Mouse (Mus musculus) embryonic facial prominence, embryonic 13.5 days (tissue): ENCODE measurements around the gene Macrod2. TPM values are rescaled to one million over a fixed set of nuclear protein-coding genes. Genes with fewer than 3 reads are reported as not detected.

Experiments used
- ATAC-seq: fragments of 200-750 bp; cut with Nextera tagmentation; 2 replicates; pipeline ENCODE4 v1.8.0; 2017; ENCODE audit warnings: low read depth; ENCODE audit not compliant: insufficient number of reproducible peaks, insufficient read depth, low FRiP score, low TSS enrichment
- H3K27ac ChIP-seq: fragments of 300-500 bp; sonication (generic); 2 replicates; pipeline ENCODE4 v1.5.1; 2015; ENCODE audit warnings: moderate library complexity, mild to moderate bottlenecking, inconsistent platforms
- H3K27me3 ChIP-seq: fragments of 300-500 bp; sonication (generic); 2 replicates; pipeline ENCODE4 v1.6.1; 2015; ENCODE audit warnings: mild to moderate bottlenecking, inconsistent platforms
- H3K36me3 ChIP-seq: fragments of 300-500 bp; sonication (generic); 2 replicates; pipeline ENCODE4 v1.6.1; 2015; ENCODE audit warnings: mild to moderate bottlenecking, inconsistent platforms
- H3K4me1 ChIP-seq: fragments of 300-500 bp; sonication (generic); 2 replicates; pipeline ENCODE4 v1.6.1; 2015; ENCODE audit warnings: inconsistent platforms
- H3K4me2 ChIP-seq: fragments of 300-500 bp; sonication (generic); 2 replicates; pipeline ENCODE4 v1.6.1; 2015; ENCODE audit warnings: moderate library complexity, mild to moderate bottlenecking, inconsistent platforms
- H3K4me3 ChIP-seq: fragments of 300-500 bp; sonication (generic); 2 replicates; pipeline ENCODE4 v1.5.1; 2015; ENCODE audit warnings: mild to moderate bottlenecking, inconsistent platforms
- H3K9ac ChIP-seq: fragments of 300-500 bp; sonication (generic); 2 replicates; pipeline ENCODE4 v1.6.1; 2015; ENCODE audit warnings: mild to moderate bottlenecking, inconsistent platforms
- H3K9me3 ChIP-seq: fragments of 300-500 bp; sonication (generic); 2 replicates; pipeline ENCODE4 v1.6.1; 2016; ENCODE audit warnings: inconsistent platforms
- WGBS: fragments of 180-500 bp; shearing (Covaris S2); methylation state at CpG from one replicate; pipeline ENCODE4 v1.1.7; 2015; ENCODE audit warnings: mixed read lengths; 5-methylcytosine and 5-hydroxymethylcytosine counted together
- polyA plus RNA-seq: library from polyadenylated mRNA; unstranded; fragments of >200 nt; fragmentation: Nextera tagmentation; extraction: Ambion mirVana; gene quantifications from 2 replicates; pipeline ENCODE4 v1.2.1, GENCODE M21; 2015

Macrod2 gene
- 40.9 and 44.8 TPM in 2 replicates for polyA plus RNA-seq

- H3K27ac ChIP-seq, result no peak within 1 kb of the TSS; the same call in 1 of the 2 replicates
- H3K36me3 ChIP-seq, result no peaks in the 10 kb centered on the region
- no peaks in the 10 kb centered on the region for H3K9me3 ChIP-seq
- peak within 1 kb of the TSS; percentile 79 for H3K4me3 ChIP-seq
- peak within 1 kb of the TSS; percentile 73 for H3K9ac ChIP-seq
- 0% methylated on average over 41 of the region's 47 CpGs for WGBS
- H3K4me1 ChIP-seq, result no peaks in the 10 kb centered on the region
- H3K4me2 ChIP-seq, result peak within 1 kb of the TSS; percentile 98
- peaks cover 4% of the 10 kb centered on the region for H3K27me3 ChIP-seq
- peak; percentile 98 for ATAC-seq
Measured at GRCm38 (mm10) chr2:140395179-140395578, at the start of gene Macrod2. Gene Macrod2, plus strand, starts transcription at chr2:140395309.

DNA sequence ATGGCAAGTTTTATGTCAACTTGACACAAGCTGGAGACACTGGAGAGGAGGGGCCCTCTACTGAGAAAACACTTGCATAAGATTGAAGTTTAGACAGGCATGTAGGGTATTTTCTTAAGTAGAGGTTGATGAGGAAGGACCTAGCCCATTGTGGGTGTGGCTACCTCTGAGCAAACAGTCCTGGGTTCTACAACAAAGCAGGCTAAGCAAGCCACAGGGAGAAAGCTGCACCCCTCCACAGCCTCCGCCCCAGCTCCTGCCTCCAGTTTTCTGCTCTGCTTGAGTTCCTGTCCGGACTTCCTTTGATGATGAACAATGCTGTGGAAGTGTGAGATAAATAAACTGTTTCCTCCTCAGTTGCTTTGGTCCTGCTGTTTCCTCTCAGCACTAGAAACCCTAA lies 35.2 kb upstream of the Macrod2 start:
- 61% methylated on average over 2 of the region's 2 CpGs for WGBS
- H3K36me3 ChIP-seq, result no peaks in the 10 kb centered on the region
- H3K27ac ChIP-seq, result no peak overlapping the region
- H3K9me3 ChIP-seq, result no peaks in the 10 kb centered on the region
- H3K4me1 ChIP-seq, result no peaks in the 10 kb centered on the region
- no peak overlapping the region for H3K4me2 ChIP-seq
- H3K4me3 ChIP-seq, result no peak overlapping the region
- no peaks in the 10 kb centered on the region for H3K27me3 ChIP-seq
- no peak for ATAC-seq
- H3K9ac ChIP-seq, result no peak overlapping the region

GRCm38 (mm10) chr2:140364804-140365203 lies 30.3 kb upstream of the Macrod2 start:
- no peak for ATAC-seq
- WGBS, result 57% methylated on average over 1 of the region's 1 CpGs

DNA sequence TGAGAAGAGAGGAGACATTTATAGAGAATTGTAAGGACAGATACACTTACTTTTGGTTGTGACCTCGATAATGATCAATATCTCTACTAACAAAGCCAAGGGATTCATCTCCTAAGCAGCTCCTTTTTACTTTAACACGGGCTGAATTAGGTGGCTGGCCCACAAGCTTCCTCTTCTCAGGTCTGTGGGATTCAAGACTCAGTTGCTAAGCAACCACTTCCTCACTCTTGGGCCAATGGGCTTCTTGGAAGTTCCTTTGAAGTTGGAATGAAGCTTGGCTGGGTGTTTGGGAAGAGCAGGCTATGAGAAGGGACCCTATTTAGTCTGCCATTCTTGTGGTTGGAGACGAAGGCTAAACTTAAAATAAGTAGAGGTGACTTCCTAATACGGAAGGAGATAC lies 5.6 kb upstream of the Macrod2 start, which contains the start of gene Sel1l2:
Gene Sel1l2 (minus strand): TSS at position 182 of the 400 bp plus-strand sequence.
- no peaks in the 10 kb centered on the region for H3K36me3 ChIP-seq
- H3K9me3 ChIP-seq, result no peaks in the 10 kb centered on the region
- H3K9ac ChIP-seq, result no peak within 1 kb of the TSS
- H3K27ac ChIP-seq, result no peak within 1 kb of the TSS
- no peaks in the 10 kb centered on the region for H3K4me1 ChIP-seq
- no peak within 1 kb of the TSS for H3K4me2 ChIP-seq
- WGBS, result 41% methylated on average over 4 of the region's 4 CpGs
- 0 out of 2 replicates have a peak, but pooled peaks have one; percentile 32 for ATAC-seq
- no peak within 1 kb of the TSS for H3K4me3 ChIP-seq
- H3K27me3 ChIP-seq, result no peaks in the 10 kb centered on the region

More at GRCm38 (mm10) chr2:140364804-140365203, 30.3 kb upstream of the Macrod2 start:
- H3K27me3 ChIP-seq, result no peaks in the 10 kb centered on the region
- no peak overlapping the region for H3K9ac ChIP-seq
- no peak overlapping the region for H3K27ac ChIP-seq
- no peaks in the 10 kb centered on the region for H3K9me3 ChIP-seq
- no peaks in the 10 kb centered on the region for H3K36me3 ChIP-seq
- H3K4me2 ChIP-seq, result no peak overlapping the region
- no peaks in the 10 kb centered on the region for H3K4me1 ChIP-seq
- H3K4me3 ChIP-seq, result no peak overlapping the region

DNA sequence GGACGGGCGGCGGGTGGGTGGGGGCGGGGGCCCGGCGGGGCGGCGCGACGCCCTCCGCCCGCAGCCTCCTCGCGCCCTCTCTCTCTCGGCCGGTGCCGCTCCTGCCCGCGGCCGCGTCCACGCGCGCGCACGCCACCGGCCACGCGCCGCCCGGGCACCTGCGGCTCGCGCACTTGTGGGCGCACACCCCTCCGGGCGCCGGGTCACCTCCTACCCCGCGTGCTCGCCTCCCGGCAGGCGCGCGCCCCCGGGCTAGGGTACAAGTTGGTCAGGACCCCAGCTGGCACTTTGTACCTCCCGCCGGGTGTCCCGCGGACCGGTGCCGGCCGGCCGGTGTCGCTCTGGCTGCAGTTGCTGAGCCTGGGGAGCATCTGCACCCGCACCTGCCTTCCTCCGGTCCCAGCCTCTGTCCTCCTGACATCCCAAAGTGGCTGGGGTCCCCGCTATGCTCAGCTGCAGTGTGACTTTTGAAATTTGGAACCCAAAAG lies 679 bp downstream of the Macrod2 start:
- peak; percentile 64 for ATAC-seq
- H3K27me3 ChIP-seq, result peaks cover 4% of the 10 kb centered on the region
- peak overlapping the region; percentile 98 for H3K4me2 ChIP-seq
- H3K9me3 ChIP-seq, result no peaks in the 10 kb centered on the region
- no peaks in the 10 kb centered on the region for H3K4me1 ChIP-seq
- H3K9ac ChIP-seq, result peak overlapping the region; percentile 73
- WGBS, result under 1% methylated on average over 48 of the region's 58 CpGs
- peak overlapping the region; percentile 79 for H3K4me3 ChIP-seq
- H3K36me3 ChIP-seq, result no peaks in the 10 kb centered on the region
- H3K27ac ChIP-seq, result no peak overlapping the region

GRCm38 (mm10) chr2:140425844-140426243 lies 30.7 kb downstream of the Macrod2 start:
- no peak for ATAC-seq

GRCm38 (mm10) chr2:140427283-140427682 lies 32.2 kb downstream of the Macrod2 start:
- Histone ChIP-seq H3K27ac (no peak overlapping the region), H3K9ac (no peak overlapping the region), H3K4me3 (no peak overlapping the region), H3K4me2 (no peak overlapping the region), H3K36me3 (no peaks in the 10 kb centered on the region), H3K4me1 (no peaks in the 10 kb centered on the region), H3K27me3 (no peaks in the 10 kb centered on the region), H3K9me3 (no peaks in the 10 kb centered on the region)
- WGBS, result 17% methylated on average over 4 of the region's 4 CpGs
- no peak for ATAC-seq

More at GRCm38 (mm10) chr2:140425844-140426243, 30.7 kb downstream of the Macrod2 start:
- Histone ChIP-seq H3K4me3 (no peak overlapping the region), H3K4me2 (no peak overlapping the region), H3K36me3 (no peaks in the 10 kb centered on the region), H3K9me3 (no peaks in the 10 kb centered on the region), H3K27me3 (no peaks in the 10 kb centered on the region), H3K9ac (no peak overlapping the region), H3K27ac (no peak overlapping the region), H3K4me1 (no peaks in the 10 kb centered on the region)

- Histone ChIP-seq H3K27ac (no peak overlapping the region), H3K4me2 (no peak overlapping the region), H3K4me3 (no peak overlapping the region), H3K36me3 (no peaks in the 10 kb centered on the region), H3K9ac (no peak overlapping the region), H3K27me3 (no peaks in the 10 kb centered on the region), H3K9me3 (no peaks in the 10 kb centered on the region), H3K4me1 (no peaks in the 10 kb centered on the region)
- WGBS, result 56% methylated on average over 4 of the region's 4 CpGs
- no peak for ATAC-seq
Measured at GRCm38 (mm10) chr2:140439081-140439480, 44.0 kb downstream of the Macrod2 start.

GRCm38 (mm10) chr2:140448636-140449035 lies 53.5 kb downstream of the Macrod2 start:
- H3K9ac ChIP-seq, result no peak overlapping the region
- no peak for ATAC-seq
- no peaks in the 10 kb centered on the region for H3K9me3 ChIP-seq
- H3K27me3 ChIP-seq, result no peaks in the 10 kb centered on the region
- H3K27ac ChIP-seq, result no peak overlapping the region
- H3K36me3 ChIP-seq, result no peaks in the 10 kb centered on the region
- no peak overlapping the region for H3K4me2 ChIP-seq
- no peak overlapping the region for H3K4me3 ChIP-seq
- WGBS, result 76% methylated on average over 2 of the region's 2 CpGs
- H3K4me1 ChIP-seq, result no peaks in the 10 kb centered on the region

GRCm38 (mm10) chr2:140475770-140476169 lies 80.7 kb downstream of the Macrod2 start:
- no peak for ATAC-seq
- Histone ChIP-seq H3K4me1 (no peaks in the 10 kb centered on the region), H3K27me3 (no peaks in the 10 kb centered on the region), H3K4me3 (no peak overlapping the region), H3K27ac (no peak overlapping the region), H3K9ac (no peak overlapping the region), H3K4me2 (no peak overlapping the region), H3K36me3 (no peaks in the 10 kb centered on the region), H3K9me3 (no peaks in the 10 kb centered on the region)
- WGBS, result 90% methylated on average over 2 of the region's 2 CpGs

DNA sequence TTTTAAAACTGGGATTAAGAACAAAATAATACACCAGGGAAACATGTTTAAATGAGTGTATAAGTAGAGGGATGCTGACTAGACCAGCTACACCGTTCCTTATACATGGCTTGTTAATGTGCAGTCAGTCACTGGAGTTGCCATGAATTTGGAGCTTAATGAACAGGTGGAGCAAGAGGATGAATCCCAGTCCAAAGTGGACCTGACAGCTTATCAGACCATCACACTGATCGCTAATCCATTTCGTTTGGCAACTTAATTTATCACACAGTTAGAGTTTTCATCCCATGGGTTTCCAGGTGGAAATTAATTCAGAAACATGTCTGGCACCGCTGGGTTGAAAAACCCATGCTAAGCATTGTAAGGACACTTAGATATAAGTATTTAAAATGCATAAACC lies 81.8 kb downstream of the Macrod2 start:
- Histone ChIP-seq H3K36me3 (no peaks in the 10 kb centered on the region), H3K27ac (no peak overlapping the region), H3K9ac (no peak overlapping the region), H3K4me3 (no peak overlapping the region), H3K4me2 (no peak overlapping the region), H3K9me3 (no peaks in the 10 kb centered on the region), H3K4me1 (no peaks in the 10 kb centered on the region), H3K27me3 (no peaks in the 10 kb centered on the region)
- 86% methylated on average over 4 of the region's 4 CpGs for WGBS
- ATAC-seq, result no peak

GRCm38 (mm10) chr2:140482604-140483003 lies 87.5 kb downstream of the Macrod2 start:
- Histone ChIP-seq H3K4me3 (no peak overlapping the region), H3K36me3 (no peaks in the 10 kb centered on the region), H3K4me2 (no peak overlapping the region), H3K9ac (no peak overlapping the region), H3K27me3 (no peaks in the 10 kb centered on the region), H3K27ac (no peak overlapping the region), H3K9me3 (no peaks in the 10 kb centered on the region), H3K4me1 (no peaks in the 10 kb centered on the region)
- ATAC-seq, result no peak
- 65% methylated on average over 2 of the region's 2 CpGs for WGBS
